In the genomic region with DNA sequence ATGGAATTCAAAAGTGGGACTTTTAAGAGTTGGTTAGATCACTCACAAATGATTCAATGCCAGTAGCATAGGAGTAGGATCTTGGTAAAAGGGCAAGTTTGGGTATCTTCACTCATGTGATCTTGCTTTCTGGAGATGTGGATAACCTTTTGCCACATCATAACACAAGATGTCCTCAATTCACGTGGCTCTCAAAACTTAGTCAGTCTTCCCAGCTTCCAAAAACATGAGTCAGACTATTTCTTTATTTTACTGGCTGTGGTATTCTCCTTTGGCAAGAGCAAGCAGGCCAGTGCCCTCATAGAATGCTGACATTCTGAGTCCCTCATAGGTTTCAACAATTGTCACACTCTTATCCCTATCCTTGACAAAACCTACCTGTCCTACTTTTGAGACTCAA, we compare ENCODE assay signal across 26 mouse cellular contexts.
DNase-seq lines count a peak whose midpoint lies in the region; ATAC-seq and TF ChIP-seq lines count a peak whose summit lies in the region.
"Had no signal": no experiment of that assay in that cellular context is flagged by ENCODE, and none has a peak within 500 bp of the region (broad histone marks: within the 10 kb centered on the region; RNA-seq: fewer than 3 reads in every experiment).

No protein-coding gene starts in this region.

- H3K27ac ChIP-seq in embryonic fibroblast, embryonic 13.5 days (ENCODE audit: insufficient read depth, low read length), result peak overlapping the region; percentile 47; the same call in 1 of the 2 replicates
- H3K27ac ChIP-seq in embryonic facial prominence, embryonic 10.5 days (replicated peaks), result no peak overlapping the region
- H3K27ac ChIP-seq: embryonic facial prominence, embryonic 13.5 days; heart, adult 2 months; heart, embryonic 10.5 days; heart, embryonic 13.5 days; hindbrain, embryonic 14.5 days had no signal

- H3K9me3 ChIP-seq in embryonic facial prominence, embryonic 10.5 days, result no peaks in the 10 kb centered on the region
- H3K9me3 ChIP-seq: embryonic facial prominence, embryonic 13.5 days; heart, embryonic 10.5 days; heart, embryonic 13.5 days had no signal

- no peak for ATAC-seq in frontal cortex, adult (ENCODE audit: low TSS enrichment)
- ATAC-seq: CD4-positive, CD25-positive, alpha-beta regulatory T cell, adult 4 months; forebrain, embryonic 14.5 days; forebrain, postnatal 0 days; intestine, postnatal 0 days; Patski had no signal

- no peaks in the 10 kb centered on the region for H3K36me3 ChIP-seq in embryonic facial prominence, embryonic 10.5 days (replicated peaks)
- H3K36me3 ChIP-seq: embryonic facial prominence, embryonic 13.5 days; heart, embryonic 10.5 days; heart, embryonic 13.5 days had no signal

- peaks cover 8% of the 10 kb centered on the region for H3K4me1 ChIP-seq in embryonic fibroblast, embryonic 13.5 days (ENCODE audit: control insufficient read depth, insufficient read depth, low read length)
- H3K4me1 ChIP-seq in embryonic facial prominence, embryonic 10.5 days, result peaks cover 11% of the 10 kb centered on the region

- peak; percentile 79 for DNase-seq in 3T3-L1 (ENCODE audit: low read depth, low spot score)
- DNase-seq in Muller cell, postnatal 12 days (ENCODE audit: inconsistent ontology term), result peak; percentile 68
- DNase-seq in gastrocnemius, postnatal 4 days (ENCODE audit: low spot score in 2 of 2), result no peak
- DNase-seq in embryonic facial prominence, embryonic 10.5 days (ENCODE audit: low spot score), result no peak
- DNase-seq: adrenal gland, adult 8-10 months; adrenal gland, postnatal 36 days; B cell, adult 2 months; cerebellum, adult 18-20 months; cerebellum, adult 9-10 months; cerebellum, postnatal 14 days; forebrain, postnatal 0 days; gastrocnemius, postnatal 25 days; heart, adult 2 months; heart, postnatal 14 days; heart, postnatal 4 days; kidney, adult 2 months had no signal

- H3K27me3 ChIP-seq in embryonic facial prominence, embryonic 10.5 days (replicated peaks; ENCODE audit: low read depth, poor library complexity, severe bottlenecking), result no peaks in the 10 kb centered on the region
- H3K27me3 ChIP-seq: embryonic facial prominence, embryonic 13.5 days; heart, embryonic 13.5 days; Patski had no signal

- TF ChIP-seq CTCF in embryonic fibroblast, embryonic 13.5 days (IDR thresholded peaks at IDR 0.05; ENCODE audit: borderline replicate concordance, insufficient read depth, low read length), result no peak

- no peak for TF ChIP-seq POLR2A in embryonic fibroblast, embryonic 13.5 days (IDR thresholded peaks at IDR 0.05; ENCODE audit: low read depth, low read length)

- 76% methylated on average over 1 of the region's 1 CpGs for WGBS in embryonic facial prominence, embryonic 10.5 days

- no peak overlapping the region for H3K4me3 ChIP-seq in embryonic fibroblast, embryonic 13.5 days (ENCODE audit: insufficient read depth, low read length)
- H3K4me3 ChIP-seq in embryonic facial prominence, embryonic 10.5 days, result no peak overlapping the region
- H3K4me3 ChIP-seq: embryonic facial prominence, embryonic 13.5 days; heart, adult 2 months; heart, embryonic 10.5 days; heart, embryonic 13.5 days had no signal

Comparison
In these comparisons a context has a peak if more than half of its experiments do, and no peak if none do; other contexts are left out.
1. DNase-seq: peak in 3T3-L1 (single experiment) and Muller cell, postnatal 12 days (single experiment); none in gastrocnemius, postnatal 4 days (0 of 2) and embryonic facial prominence, embryonic 10.5 days (single experiment).